Mouse (Mus musculus): ENCODE results near the gene Mansc4.
A peak's percentile ranks its signal among the peaks of the same experiment; 100 is the strongest.

The Mansc4 gene

DNA sequence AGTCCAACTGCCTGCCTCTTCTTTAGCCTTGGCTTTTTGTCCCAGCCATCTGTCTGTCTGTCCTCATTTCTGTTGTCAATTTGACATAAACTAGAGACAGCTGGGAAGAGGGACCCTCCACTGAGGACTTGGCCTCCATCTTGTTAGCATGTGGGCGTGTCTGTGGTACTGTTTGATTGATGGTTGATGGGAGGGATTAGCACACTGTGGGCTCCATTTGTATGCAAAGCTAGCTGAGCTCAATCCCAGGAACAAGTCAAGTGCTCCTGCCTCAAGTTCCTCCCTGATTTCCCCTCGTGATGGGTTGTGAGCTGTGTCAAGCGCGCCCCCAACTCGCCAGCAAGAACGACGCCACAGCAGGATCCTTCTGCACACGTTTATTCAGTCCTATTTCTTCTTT, 10.0 kb downstream of the Mansc4 start:
- DNase-seq (ENCODE audit: low spot score) = no peak

DNA sequence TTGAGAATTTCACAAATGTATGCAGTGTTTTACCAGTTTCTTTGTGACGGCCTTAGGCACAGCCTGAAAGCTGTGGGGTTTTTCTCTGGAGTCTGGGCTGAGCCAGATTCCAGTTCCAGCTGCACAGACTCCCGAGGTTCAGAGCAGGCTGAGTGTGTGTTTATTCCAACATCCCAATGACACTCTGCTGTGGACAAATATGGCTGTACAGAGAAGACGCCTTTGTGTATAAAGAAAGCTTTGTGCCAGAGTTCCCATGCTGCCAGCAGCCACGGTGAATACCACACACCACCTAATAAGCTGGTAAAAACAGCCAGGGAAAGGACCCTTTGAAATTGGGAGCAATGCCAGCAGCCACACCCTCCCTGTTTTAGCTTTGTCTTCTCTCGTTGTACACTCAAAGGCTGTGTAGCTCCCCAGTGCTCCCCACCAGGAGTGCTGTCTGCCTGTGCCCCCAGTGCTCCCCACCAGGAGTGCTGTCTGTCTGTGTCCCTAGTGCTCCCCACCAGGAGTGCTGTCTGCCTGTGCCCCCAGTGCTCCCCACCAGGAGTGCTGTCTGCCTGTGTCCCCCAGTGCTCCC, 10.9 kb downstream of the Mansc4 start:
- DNase-seq (ENCODE audit: low spot score) = no peak

DNA sequence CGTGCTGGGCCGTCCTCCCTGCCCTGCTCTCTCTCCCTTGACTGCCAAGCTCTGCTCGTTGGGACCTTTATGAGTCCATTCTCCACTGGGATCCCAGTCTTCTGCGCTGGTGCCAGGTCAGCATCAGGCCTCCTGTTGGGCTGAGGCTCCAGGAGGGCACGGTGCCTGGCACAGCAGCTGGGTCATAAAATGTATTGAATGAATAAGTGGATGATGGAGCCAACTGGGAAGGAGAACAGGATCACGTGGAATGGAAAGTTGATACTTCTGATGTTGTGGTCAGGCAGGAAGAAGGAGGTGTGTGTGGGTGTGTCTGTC, 21.9 kb downstream of the Mansc4 start:
- no peak for DNase-seq (ENCODE audit: low spot score)

GRCm38 (mm10) chr6:147064226-147064943, 22.4 kb downstream of the Mansc4 start:
- DNase-seq (ENCODE audit: low spot score) = no peak

GRCm38 (mm10) chr6:147062694-147063093, 24.1 kb downstream of the Mansc4 start:
- DNase-seq (ENCODE audit: low spot score) = no peak

- DNase-seq (ENCODE audit: low spot score) = no peak
These were observed 24.8 kb downstream of the Mansc4 start for GRCm38 (mm10) chr6:147062034-147062433.

DNA sequence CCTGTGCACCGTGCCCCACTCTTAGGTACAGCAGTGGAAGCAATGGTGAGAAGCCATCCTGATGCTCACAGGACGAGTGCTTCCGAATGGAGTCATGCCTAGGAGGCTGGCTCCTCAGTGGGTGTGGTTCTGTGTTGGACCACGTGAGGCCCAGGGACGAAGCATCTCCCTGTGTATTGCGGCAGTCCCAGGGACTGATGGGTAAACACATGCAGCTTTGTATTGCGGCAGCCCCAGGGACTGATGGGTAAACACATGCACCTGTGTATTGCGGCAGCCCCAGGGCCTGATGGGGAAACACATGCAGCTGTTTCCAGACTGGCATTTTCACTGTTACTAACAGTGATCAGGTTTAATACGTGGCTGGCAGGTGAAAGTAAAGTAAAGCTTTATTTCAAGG, 25.2 kb downstream of the Mansc4 start:
- no peak for DNase-seq (ENCODE audit: low spot score)

DNA sequence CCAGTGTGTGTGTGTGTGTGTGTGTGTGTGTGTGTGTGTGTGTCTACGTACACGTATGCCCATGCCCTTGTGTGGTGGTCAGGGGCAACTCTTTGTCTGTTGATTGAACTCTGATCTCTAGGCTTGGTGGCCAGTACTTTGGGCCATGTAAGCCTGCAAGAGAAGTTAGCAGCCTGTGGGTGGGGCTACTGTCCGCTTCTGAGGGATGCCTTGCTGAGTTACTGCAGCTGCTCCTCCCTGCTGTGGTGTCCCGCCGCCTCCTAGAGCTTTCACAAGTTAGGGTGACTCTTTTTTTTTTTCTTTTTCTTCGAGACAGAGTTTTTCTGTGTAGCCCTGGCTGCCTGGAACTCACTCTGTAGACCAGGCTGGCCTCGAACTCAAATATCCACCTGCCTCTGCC, 27.5 kb downstream of the Mansc4 start:
- DNase-seq (ENCODE audit: low spot score) = no peak

- DNase-seq (ENCODE audit: low spot score) = no peak
These were observed 31.4 kb downstream of the Mansc4 start for GRCm38 (mm10) chr6:147055374-147055977.

DNA sequence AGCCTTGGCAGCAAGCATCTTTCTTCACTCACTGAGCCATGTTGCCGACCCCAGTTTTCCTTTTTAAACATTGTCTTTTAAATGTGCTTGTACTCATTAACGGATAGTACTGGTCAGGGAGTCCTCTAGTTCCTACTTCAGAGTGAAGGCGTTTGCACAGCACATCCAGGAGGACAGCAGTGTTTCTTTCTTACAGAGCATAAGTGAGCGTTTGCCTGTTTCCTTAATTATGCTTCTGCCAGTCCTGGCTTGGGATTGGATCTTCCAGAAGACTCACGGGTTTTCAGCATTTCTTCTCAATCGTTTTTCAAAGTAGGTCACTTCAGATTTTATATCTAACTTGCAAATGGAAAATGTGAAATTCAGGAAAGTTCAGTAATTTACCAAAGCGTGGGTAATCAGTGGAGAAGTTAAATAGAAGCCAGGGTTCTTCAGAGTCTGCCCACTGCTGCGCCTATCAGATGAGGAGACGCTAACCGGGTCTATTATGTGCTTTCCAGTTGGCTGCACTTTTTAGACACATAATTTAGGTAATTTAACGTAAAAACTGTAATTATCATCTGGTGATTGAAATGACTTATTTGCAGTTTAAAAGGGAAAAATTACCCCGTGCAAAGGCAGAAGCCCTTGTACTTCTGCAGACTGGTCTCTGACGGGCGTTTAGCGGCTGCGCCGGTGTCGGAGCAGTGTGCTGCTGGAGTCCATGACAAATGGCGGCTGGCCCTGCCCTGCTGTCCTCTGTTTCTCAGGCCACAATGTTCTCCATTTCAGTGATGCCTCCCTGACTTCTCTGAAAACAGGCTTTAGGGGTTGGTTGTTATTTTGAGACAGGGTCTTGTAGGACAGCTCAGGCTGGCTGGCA, 32.8 kb downstream of the Mansc4 start:
- DNase-seq (ENCODE audit: low spot score) = no peak

DNA sequence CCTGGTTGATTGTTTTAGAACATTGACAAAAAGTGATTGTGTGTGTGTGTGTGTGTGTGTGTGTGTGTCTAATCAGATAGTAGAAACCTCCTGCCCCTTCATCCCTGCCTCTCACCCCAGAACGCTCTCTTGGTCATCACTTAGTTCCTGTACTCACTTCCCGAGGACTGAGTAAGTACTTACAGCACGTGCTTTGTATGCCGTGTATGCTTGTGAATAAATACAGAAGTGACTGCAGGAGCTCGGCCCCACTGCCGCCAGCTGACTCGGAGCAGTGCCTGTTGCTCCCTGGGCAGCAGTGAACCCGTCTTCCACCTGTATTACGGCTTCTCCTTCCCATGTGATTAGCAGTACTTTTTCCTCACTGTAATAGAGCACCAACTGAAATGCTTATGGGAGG, 34.4 kb downstream of the Mansc4 start:
- DNase-seq (ENCODE audit: low spot score) = no peak

DNA sequence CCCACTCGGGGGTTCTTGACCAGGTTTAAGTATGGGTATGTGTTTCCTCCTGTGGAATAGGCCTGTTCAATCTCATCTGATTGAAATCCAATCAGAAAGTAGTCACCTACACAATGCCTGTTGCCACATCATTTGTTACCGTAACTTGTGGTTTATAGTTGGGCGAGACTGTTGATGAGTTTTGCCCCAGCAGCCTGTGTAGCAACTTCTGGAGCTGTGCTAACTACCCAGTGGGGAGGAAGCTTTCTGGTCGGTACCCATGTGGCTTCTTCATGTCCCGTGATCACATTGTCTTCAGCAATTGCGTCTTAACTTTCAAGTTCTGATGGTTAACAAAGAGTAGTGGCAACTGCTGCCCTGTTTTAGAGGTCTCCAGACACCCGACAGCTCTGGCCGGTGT, 35.2 kb downstream of the Mansc4 start:
- DNase-seq (ENCODE audit: low spot score) = no peak

DNA sequence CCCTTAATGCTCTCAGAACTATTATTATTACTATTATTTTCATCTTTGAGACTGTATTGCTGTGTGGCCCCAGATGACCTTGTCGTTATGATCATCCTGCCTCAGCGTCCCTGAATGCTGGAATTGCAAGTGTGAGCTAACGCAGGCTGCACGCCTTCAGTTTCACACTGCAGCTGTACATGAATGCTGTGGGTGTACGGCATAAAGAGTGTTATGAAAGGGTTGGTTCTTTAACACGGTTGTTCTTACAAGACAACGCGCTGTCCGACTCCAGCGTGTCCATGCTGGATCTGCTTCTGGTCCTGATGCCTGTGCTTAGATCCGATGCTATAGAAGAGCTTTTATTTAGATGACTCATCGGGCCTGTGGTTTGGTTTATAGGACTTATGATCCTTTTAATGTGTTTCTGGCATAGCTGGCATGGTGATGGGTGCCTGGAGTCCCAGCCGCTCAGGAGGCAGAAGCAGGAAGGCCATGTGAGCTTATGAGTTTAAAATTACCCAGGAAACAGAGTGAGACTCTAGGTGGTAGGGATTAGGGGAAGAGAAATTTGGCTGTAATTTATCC, 37.5 kb downstream of the Mansc4 start:
- no peak for DNase-seq (ENCODE audit: low spot score)

- peak; percentile 23 for DNase-seq (ENCODE audit: low spot score)
These were observed 43.2 kb downstream of the Mansc4 start for GRCm38 (mm10) chr6:147043633-147044032.

DNA sequence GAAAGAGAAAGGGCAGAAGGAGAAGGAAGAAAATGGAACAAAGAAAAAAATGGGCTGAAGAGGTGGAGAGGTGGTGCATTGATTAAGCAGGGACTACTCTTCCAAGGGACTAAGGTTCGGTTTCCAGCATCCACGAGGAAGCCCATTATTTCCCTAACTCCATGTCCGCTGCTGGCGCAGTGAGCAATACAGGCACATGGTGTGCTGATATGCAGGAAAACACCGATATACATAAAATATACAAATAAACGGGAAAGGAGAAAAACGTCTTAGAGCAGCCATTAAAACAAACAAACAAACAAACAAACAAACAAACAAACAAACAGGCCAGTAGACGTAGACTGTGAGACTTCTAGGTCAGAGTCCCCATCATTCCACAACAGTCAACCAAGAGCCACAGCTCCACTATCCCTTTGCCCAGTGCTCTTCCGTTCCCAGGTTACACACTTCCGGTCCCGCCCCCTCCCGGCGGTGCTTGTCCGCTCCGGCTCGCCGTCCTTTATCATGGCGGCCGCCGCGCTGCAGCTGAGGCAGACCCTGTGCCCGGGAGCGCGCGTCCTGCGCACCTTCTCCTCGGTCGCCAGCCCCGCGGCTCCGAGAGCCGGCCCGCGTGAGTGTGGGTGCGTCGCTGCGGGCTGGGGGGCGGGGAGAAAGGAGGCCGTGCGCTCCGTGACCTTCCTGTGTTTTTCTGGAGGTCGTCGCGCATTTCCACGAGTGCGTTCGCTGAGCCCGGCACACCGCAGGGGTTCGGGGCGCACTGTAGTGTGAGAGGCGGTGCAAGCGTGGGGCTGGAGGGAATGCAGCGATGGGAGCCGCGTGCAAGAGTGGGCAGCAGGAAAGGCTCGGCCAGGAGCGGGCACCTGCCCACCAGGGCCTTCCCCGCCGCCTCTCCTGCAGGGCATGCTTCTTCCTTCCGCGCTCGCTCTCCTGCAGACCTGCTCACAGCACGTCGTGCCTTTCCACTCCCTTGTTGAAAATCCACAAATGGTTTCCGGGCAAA, 44.2 kb downstream of the Mansc4 start, which contains the start of gene Mrps35:
Mrps35 (plus strand) TSS at position 474 of the 1,000 bp plus-strand sequence.
- peak; percentile 84 for DNase-seq (ENCODE audit: low spot score)

DNA sequence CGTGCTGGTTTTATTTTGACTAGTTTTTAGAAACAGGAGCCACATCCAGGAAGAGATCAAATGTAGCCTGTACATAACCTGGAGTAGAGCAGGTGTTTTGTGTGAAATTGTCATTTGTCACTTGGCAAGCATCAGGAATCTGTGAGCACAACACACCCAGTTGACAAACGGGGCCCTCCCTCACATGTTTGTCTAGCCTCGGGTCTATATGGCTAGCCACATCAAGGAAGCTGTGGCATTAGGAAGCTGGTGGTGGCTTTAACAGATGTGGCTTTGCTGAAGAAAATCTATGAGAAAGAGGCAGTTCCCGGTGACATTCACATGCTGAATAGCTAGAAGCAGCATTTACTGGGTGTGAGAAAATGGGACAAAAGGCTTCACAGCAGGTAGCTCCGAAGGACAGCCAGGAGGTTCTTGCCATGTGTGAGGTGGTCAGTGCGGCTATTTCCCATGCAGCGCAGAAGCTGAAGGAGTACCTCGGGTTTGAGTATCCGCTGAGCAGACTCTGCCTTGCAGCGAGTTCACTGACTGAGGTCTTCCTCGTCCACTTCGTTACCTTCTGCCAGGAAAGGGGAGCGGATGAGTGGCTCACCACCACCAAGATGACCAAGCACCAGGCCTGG, 54.4 kb downstream of the Mansc4 start, which contains the start of gene Rep15:
Rep15 (plus strand) TSS at position 282 of the 623 bp plus-strand sequence.
- DNase-seq (ENCODE audit: low spot score) = no peak

- DNase-seq (ENCODE audit: low spot score) = no peak
These were observed 56.5 kb downstream of the Mansc4 start for GRCm38 (mm10) chr6:147030096-147030885.

DNA sequence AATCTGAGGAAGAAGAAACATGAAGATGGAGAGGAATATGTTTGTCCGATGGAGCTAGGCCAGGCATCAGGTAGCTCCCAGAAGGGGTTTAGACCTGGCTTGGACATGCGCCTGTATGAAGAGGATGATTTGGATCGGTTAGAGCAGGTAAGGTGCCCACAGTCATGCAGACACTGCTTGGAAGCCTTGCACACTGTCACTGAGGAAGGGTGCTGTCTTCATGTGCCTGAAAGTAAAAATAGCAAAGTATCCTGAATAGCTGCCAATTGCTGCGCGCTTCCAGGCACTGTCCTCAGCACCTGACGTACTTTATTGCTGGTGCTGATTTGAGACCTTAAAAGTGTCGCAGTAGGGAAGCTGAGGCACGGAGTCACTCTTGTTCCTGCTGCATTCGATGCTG, 57.2 kb downstream of the Mansc4 start:
- DNase-seq (ENCODE audit: low spot score) = no peak

DNA sequence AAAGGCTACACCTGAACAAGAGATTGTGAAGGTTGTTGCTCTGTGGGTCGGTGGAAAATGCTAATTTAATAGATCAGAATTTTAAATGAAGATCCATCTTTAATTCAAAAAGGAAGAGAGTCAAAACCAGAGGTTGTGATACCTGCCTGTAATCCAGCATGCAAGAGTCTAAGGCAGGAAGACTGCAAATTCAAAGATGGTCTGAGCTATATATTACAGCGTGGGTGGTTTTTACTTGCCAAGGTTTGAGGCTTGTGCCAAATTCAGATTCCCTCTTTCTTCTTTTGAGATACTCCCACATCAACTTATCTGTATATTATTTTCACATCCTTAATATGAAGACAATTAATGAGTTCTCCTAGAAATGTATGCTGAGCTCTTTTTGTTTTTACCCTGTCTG, 58.4 kb downstream of the Mansc4 start:
- no peak for DNase-seq (ENCODE audit: low spot score)

Measured in c-Kit-positive CD71-positive TER-119-positive erythroid progenitor cells, embryonic 14.5 days (primary cell).